Mouse (Mus musculus): ENCODE results near the gene Faap20. TPM values are rescaled to one million over a fixed set of nuclear protein-coding genes. Genes with fewer than 3 reads are reported as not detected.
A peak's percentile ranks its signal among the peaks of the same experiment; 100 is the strongest.

Faap20 gene
- total RNA-seq, 2 experiments from 2014 or later, result 11.9 to 15.3 TPM

- intact Hi-C loops (cut with DNase I; ENCODE audit: low total_unique reads), result no loop called here
- no peak for DNase-seq
Observed at GRCm38 (mm10) chr4:155279926-155280767, 30.5 kb downstream of the Faap20 start.

GRCm38 (mm10) chr4:155280768-155281121 lies 31.1 kb downstream of the Faap20 start:
- DNase-seq, result no peak
- intact Hi-C loops (cut with DNase I; ENCODE audit: low total_unique reads), result no loop called here

GRCm38 (mm10) chr4:155281227-155281626 lies 31.6 kb downstream of the Faap20 start:
- no peak for DNase-seq

GRCm38 (mm10) chr4:155281652-155282051 lies 32.0 kb downstream of the Faap20 start:
- no peak for DNase-seq
- intact Hi-C loops (cut with DNase I; ENCODE audit: low total_unique reads), result no loop called here

More at GRCm38 (mm10) chr4:155281227-155281626, 31.6 kb downstream of the Faap20 start:
- intact Hi-C loops (cut with DNase I; ENCODE audit: low total_unique reads), result no loop called here

- intact Hi-C loops (cut with DNase I; ENCODE audit: low total_unique reads), result no loop called here
- DNase-seq, result no peak
Observed at GRCm38 (mm10) chr4:155282231-155282630, 32.6 kb downstream of the Faap20 start.

- intact Hi-C loops (cut with DNase I; ENCODE audit: low total_unique reads), result no loop called here
- DNase-seq, result peak; percentile 65
Observed at GRCm38 (mm10) chr4:155283001-155283503, 33.5 kb downstream of the Faap20 start.

GRCm38 (mm10) chr4:155283585-155283984 lies 34.0 kb downstream of the Faap20 start:
- intact Hi-C loops (cut with DNase I; ENCODE audit: low total_unique reads), result no loop called here
- no peak for DNase-seq

- DNase-seq, result no peak
- intact Hi-C loops (cut with DNase I; ENCODE audit: low total_unique reads), result no loop called here
Observed at GRCm38 (mm10) chr4:155284521-155285379, 35.1 kb downstream of the Faap20 start.

- intact Hi-C loops (cut with DNase I; ENCODE audit: low total_unique reads), result no loop called here
Observed at GRCm38 (mm10) chr4:155286090-155286489, 36.5 kb downstream of the Faap20 start.

GRCm38 (mm10) chr4:155287713-155288112 lies 38.1 kb downstream of the Faap20 start:
- no peak for DNase-seq
- intact Hi-C loops (cut with DNase I; ENCODE audit: low total_unique reads), result no loop called here

More at GRCm38 (mm10) chr4:155286090-155286489, 36.5 kb downstream of the Faap20 start:
- no peak for DNase-seq

- intact Hi-C loops (cut with DNase I; ENCODE audit: low total_unique reads), result no loop called here
- DNase-seq, result no peak
Observed at GRCm38 (mm10) chr4:155288586-155288985, 39.0 kb downstream of the Faap20 start.

- no peak for DNase-seq
Observed at GRCm38 (mm10) chr4:155290045-155290444, 40.4 kb downstream of the Faap20 start.

GRCm38 (mm10) chr4:155292863-155293262 lies 43.3 kb downstream of the Faap20 start:
- intact Hi-C loops (cut with DNase I; ENCODE audit: low total_unique reads), result no loop called here
- DNase-seq, result no peak

More at GRCm38 (mm10) chr4:155290045-155290444, 40.4 kb downstream of the Faap20 start:
- intact Hi-C loops (cut with DNase I; ENCODE audit: low total_unique reads), result no loop called here

GRCm38 (mm10) chr4:155294381-155294780 lies 44.8 kb downstream of the Faap20 start:
- peak; percentile 45 for DNase-seq
- intact Hi-C loops (cut with DNase I; ENCODE audit: low total_unique reads), result no loop called here

GRCm38 (mm10) chr4:155295026-155295590 lies 45.5 kb downstream of the Faap20 start:
- intact Hi-C loops (cut with DNase I; ENCODE audit: low total_unique reads), result no loop called here
- DNase-seq, result no peak

GRCm38 (mm10) chr4:155295996-155296395 lies 46.4 kb downstream of the Faap20 start:
- intact Hi-C loops (cut with DNase I; ENCODE audit: low total_unique reads), result no loop called here
- peak; percentile 42 for DNase-seq

- DNase-seq, result no peak
- intact Hi-C loops (cut with DNase I; ENCODE audit: low total_unique reads), result no loop called here
Observed at GRCm38 (mm10) chr4:155297057-155297456, 47.5 kb downstream of the Faap20 start.

- intact Hi-C loops (cut with DNase I; ENCODE audit: low total_unique reads), result no loop called here
- DNase-seq, result no peak
Observed at GRCm38 (mm10) chr4:155298826-155299225, 49.2 kb downstream of the Faap20 start.

GRCm38 (mm10) chr4:155300421-155301097 lies 51.0 kb downstream of the Faap20 start:
- no peak for DNase-seq
- intact Hi-C loops (cut with DNase I; ENCODE audit: low total_unique reads), result no loop called here
